In genomic region chr5:143890741-143891140, GRCm38 (mm10) we compare ENCODE assay signal across 26 mouse cellular contexts. TPM values are rescaled to one million over a fixed set of nuclear protein-coding genes. Genes with fewer than 3 reads are reported as not detected.
"Had no signal": no experiment of that assay in that cellular context is flagged by ENCODE, and none has a peak within 500 bp of the region (broad histone marks: within the 10 kb centered on the region; RNA-seq: fewer than 3 reads in every experiment).

No protein-coding gene starts in this region.

- DNase-seq: kidney, adult 18-20 months; kidney, adult 9 months; kidney, postnatal 25 days; layer of hippocampus, postnatal 36 days; lung, adult 18-20 months; lung, postnatal 10 days; lung, postnatal 36 days; retina, postnatal 1 day; right cerebral cortex, postnatal 25 days; thymus, postnatal 25 days had no signal

- H3K9me3 ChIP-seq: lung, embryonic 15.5 days; stomach, embryonic 15.5 days had no signal

- ATAC-seq: midbrain, embryonic 13.5 days; midbrain, embryonic 16.5 days had no signal

- H3K27me3 ChIP-seq: lung, embryonic 15.5 days; megakaryocyte, embryonic 14.5 days; midbrain, embryonic 13.5 days; neural tube, embryonic 13.5 days; stomach, embryonic 15.5 days had no signal

- H3K4me1 ChIP-seq: lung, embryonic 15.5 days; midbrain, embryonic 10.5 days; midbrain, embryonic 13.5 days; neural tube, embryonic 13.5 days; stomach, embryonic 15.5 days had no signal

- H3K4me2 ChIP-seq: lung, embryonic 15.5 days; midbrain, embryonic 13.5 days; neural tube, embryonic 13.5 days; stomach, embryonic 15.5 days had no signal

- H3K9ac ChIP-seq: liver, embryonic 14.5 days; lung, embryonic 15.5 days; midbrain, embryonic 13.5 days; neural tube, embryonic 13.5 days; stomach, embryonic 15.5 days had no signal

- H3K4me3 ChIP-seq: left cerebral cortex, adult 2 months; lung, embryonic 15.5 days; megakaryocyte, embryonic 14.5 days; midbrain, embryonic 10.5 days; midbrain, embryonic 13.5 days; myocyte; neural tube, embryonic 13.5 days; stomach, embryonic 15.5 days had no signal

- H3K27ac ChIP-seq: kidney, postnatal 0 days; left cerebral cortex, adult 2 months; liver, embryonic 14.5 days; lung, embryonic 15.5 days; midbrain, embryonic 10.5 days; midbrain, embryonic 13.5 days; neural tube, embryonic 13.5 days; stomach, embryonic 15.5 days had no signal

RNA-seq across cellular contexts. Expression of gene Ankrd61, which starts 6.7 kb away (rescaled TPM):
- total RNA-seq: layer of hippocampus, adult 8-10 months; layer of hippocampus, postnatal 36 days; left cerebral cortex, adult 2 months; left cerebral cortex, postnatal 36 days; liver, adult 2 months had no signal
- polyA plus RNA-seq: liver, adult 2 months had no signal

RNA-seq across cellular contexts. Expression of gene Gm42421, which starts 37.2 kb away (rescaled TPM):
- total RNA-seq: liver, adult 2 months; monocyte, adult 5-6 weeks; neutrophil, adult 5-6 weeks had no signal
- polyA plus RNA-seq: liver, adult 2 months had no signal

RNA-seq across cellular contexts. Expression of gene Rsph10b, which starts 42.1 kb away (rescaled TPM):
- total RNA-seq: liver, adult 2 months had no signal
- polyA plus RNA-seq: liver, adult 2 months; myocyte had no signal
